In the genomic region with DNA sequence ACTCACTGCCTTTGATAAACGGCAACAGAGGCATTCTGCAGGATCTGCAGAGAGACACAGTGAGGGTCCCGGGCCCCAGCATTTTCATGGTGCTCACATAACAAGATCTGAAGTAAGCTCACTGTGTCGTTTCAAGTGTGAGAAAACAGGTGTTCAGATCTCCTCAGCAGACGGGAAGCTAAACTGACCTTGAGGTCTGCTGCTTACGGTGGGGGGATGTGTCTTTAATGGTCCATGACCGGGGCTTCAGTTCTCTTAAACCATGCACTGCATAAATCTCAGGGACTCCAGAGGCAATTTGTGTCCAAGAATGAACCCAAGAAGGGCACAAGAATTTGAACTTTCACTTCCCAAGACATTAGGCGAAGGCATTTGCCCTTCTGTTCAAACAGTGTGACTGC, we compare ENCODE assay signal across 12 mouse cellular contexts.
DNase-seq lines count a peak whose midpoint lies in the region; ATAC-seq and TF ChIP-seq lines count a peak whose summit lies in the region.
"Had no signal": no experiment of that assay in that cellular context is flagged by ENCODE, and none has a peak within 500 bp of the region (broad histone marks: within the 10 kb centered on the region; RNA-seq: fewer than 3 reads in every experiment).

No protein-coding gene starts in this region.

- H3K36me3 ChIP-seq in lung, postnatal 0 days (ENCODE audit: insufficient read depth, low read length): no peaks in the 10 kb centered on the region
- no peaks in the 10 kb centered on the region for H3K36me3 ChIP-seq in kidney, embryonic 16.5 days (ENCODE audit: insufficient read depth, low read length)
- H3K36me3 ChIP-seq in midbrain, embryonic 15.5 days (replicated peaks): no peaks in the 10 kb centered on the region
- H3K36me3 ChIP-seq in intestine, embryonic 15.5 days: no peaks in the 10 kb centered on the region
- no peaks in the 10 kb centered on the region for H3K36me3 ChIP-seq in intestine, postnatal 0 days (ENCODE audit: control insufficient read depth, insufficient read depth)

- no peaks in the 10 kb centered on the region for H3K9me3 ChIP-seq in lung, postnatal 0 days (ENCODE audit: low read length)
- H3K9me3 ChIP-seq in kidney, embryonic 16.5 days (ENCODE audit: low read length): no peaks in the 10 kb centered on the region
- H3K9me3 ChIP-seq in midbrain, embryonic 15.5 days: no peaks in the 10 kb centered on the region
- H3K9me3 ChIP-seq in intestine, embryonic 15.5 days: no peaks in the 10 kb centered on the region
- H3K9me3 ChIP-seq in intestine, postnatal 0 days (ENCODE audit: control insufficient read depth): no peaks in the 10 kb centered on the region

- no peak for TF ChIP-seq EP300 in lung, postnatal 0 days (IDR thresholded peaks at IDR 0.05)

- DNase-seq in lung, postnatal 10 days: peak; percentile 3
- no peak for DNase-seq in lung, postnatal 0 days (ENCODE audit: low spot score)
- DNase-seq in embryo, embryonic 11.5 days (ENCODE audit: low read depth, low spot score): peak; percentile 51
- no peak for DNase-seq in spleen, adult 18-20 months
- DNase-seq: cerebellum, postnatal 14 days; right cerebral cortex, postnatal 14 days had no signal

- no peak overlapping the region for H3K4me3 ChIP-seq in lung, postnatal 0 days (ENCODE audit: low read depth, low read length)
- no peak overlapping the region for H3K4me3 ChIP-seq in kidney, embryonic 16.5 days (ENCODE audit: low read length)
- H3K4me3 ChIP-seq in midbrain, embryonic 15.5 days: no peak overlapping the region
- no peak overlapping the region for H3K4me3 ChIP-seq in intestine, embryonic 15.5 days (replicated peaks)
- no peak overlapping the region for H3K4me3 ChIP-seq in intestine, postnatal 0 days (ENCODE audit: low read depth, low read length)

- no peaks in the 10 kb centered on the region for H3K4me1 ChIP-seq in lung, postnatal 0 days (ENCODE audit: insufficient read depth, low read depth, low read length)
- H3K4me1 ChIP-seq in kidney, embryonic 16.5 days (ENCODE audit: insufficient read depth, low read length): peaks cover 12% of the 10 kb centered on the region
- H3K4me1 ChIP-seq in midbrain, embryonic 15.5 days: no peaks in the 10 kb centered on the region
- 0 out of 2 replicates have a peak, but pooled peaks cover 4% of the 10 kb centered on the region for H3K4me1 ChIP-seq in intestine, embryonic 15.5 days (replicated peaks)
- H3K4me1 ChIP-seq in intestine, postnatal 0 days (replicated peaks; ENCODE audit: control insufficient read depth, insufficient read depth, low read length): no peaks in the 10 kb centered on the region

- no peak overlapping the region for H3K27ac ChIP-seq in lung, postnatal 0 days (ENCODE audit: low read length)
- peak overlapping the region; percentile 90 for H3K27ac ChIP-seq in kidney, embryonic 16.5 days (ENCODE audit: low read length)
- H3K27ac ChIP-seq in midbrain, embryonic 15.5 days: no peak overlapping the region
- no peak overlapping the region for H3K27ac ChIP-seq in intestine, embryonic 15.5 days
- H3K27ac ChIP-seq in intestine, postnatal 0 days (ENCODE audit: low read depth, low read length): no peak overlapping the region
- H3K27ac ChIP-seq: hindbrain, embryonic 14.5 days had no signal

- no peaks in the 10 kb centered on the region for H3K27me3 ChIP-seq in lung, postnatal 0 days (replicated peaks; ENCODE audit: insufficient read depth, low read length)
- no peaks in the 10 kb centered on the region for H3K27me3 ChIP-seq in kidney, embryonic 16.5 days (ENCODE audit: insufficient read depth, low read length)
- no peaks in the 10 kb centered on the region for H3K27me3 ChIP-seq in midbrain, embryonic 15.5 days (replicated peaks)
- no peaks in the 10 kb centered on the region for H3K27me3 ChIP-seq in intestine, embryonic 15.5 days (replicated peaks)
- H3K27me3 ChIP-seq in intestine, postnatal 0 days (replicated peaks; ENCODE audit: control insufficient read depth, insufficient read depth, low read length): no peaks in the 10 kb centered on the region

- H3K9ac ChIP-seq in lung, postnatal 0 days (replicated peaks; ENCODE audit: low read depth): no peak overlapping the region
- H3K9ac ChIP-seq in kidney, embryonic 16.5 days (replicated peaks; ENCODE audit: low read length): 0 out of 2 replicates have a peak overlapping the region, but pooled peaks have one; percentile 4
- no peak overlapping the region for H3K9ac ChIP-seq in midbrain, embryonic 15.5 days
- no peak overlapping the region for H3K9ac ChIP-seq in intestine, embryonic 15.5 days
- no peak overlapping the region for H3K9ac ChIP-seq in intestine, postnatal 0 days (ENCODE audit: low read depth, low read length)
- H3K9ac ChIP-seq: hindbrain, embryonic 14.5 days had no signal

- no peak for TF ChIP-seq CTCF in lung, postnatal 0 days (IDR thresholded peaks at IDR 0.05)
- TF ChIP-seq CTCF in intestine, postnatal 0 days (IDR thresholded peaks at IDR 0.05; ENCODE audit: low read depth): no peak

- ATAC-seq in lung, postnatal 0 days: no peak
- peak; percentile 98 for ATAC-seq in kidney, embryonic 16.5 days (ENCODE audit: low FRiP score, low TSS enrichment)
- peak; percentile 53 for ATAC-seq in midbrain, embryonic 15.5 days (replicated peaks)
- no peak for ATAC-seq in intestine, embryonic 15.5 days
- ATAC-seq in intestine, postnatal 0 days: no peak
- ATAC-seq: activated CD4-positive, CD25-positive, alpha-beta regulatory T cell, adult 4 months had no signal

- 32% methylated on average over 7 of the region's 7 CpGs for WGBS in lung, postnatal 0 days
- 5% methylated on average over 7 of the region's 7 CpGs for WGBS in kidney, embryonic 16.5 days
- WGBS in midbrain, embryonic 15.5 days: 25% methylated on average over 7 of the region's 7 CpGs
- 24% methylated on average over 7 of the region's 7 CpGs for WGBS in intestine, embryonic 15.5 days
- 41% methylated on average over 7 of the region's 7 CpGs for WGBS in intestine, postnatal 0 days

- H3K4me2 ChIP-seq in lung, postnatal 0 days (replicated peaks; ENCODE audit: low read depth, low read length): no peak overlapping the region
- H3K4me2 ChIP-seq in kidney, embryonic 16.5 days (replicated peaks; ENCODE audit: low read depth, low read length): no peak overlapping the region
- no peak overlapping the region for H3K4me2 ChIP-seq in midbrain, embryonic 15.5 days
- no peak overlapping the region for H3K4me2 ChIP-seq in intestine, embryonic 15.5 days (replicated peaks)
- no peak overlapping the region for H3K4me2 ChIP-seq in intestine, postnatal 0 days (replicated peaks; ENCODE audit: low read depth)
- H3K4me2 ChIP-seq: hindbrain, embryonic 14.5 days had no signal

Comparison
In these comparisons a context has a peak if more than half of its experiments do, and no peak if none do; other contexts are left out.
1. DNase-seq: peak in lung, postnatal 10 days (single experiment) and embryo, embryonic 11.5 days (single experiment); none in lung, postnatal 0 days (single experiment) and spleen, adult 18-20 months (0 of 2).
2. ATAC-seq: peak in kidney, embryonic 16.5 days (single experiment) and midbrain, embryonic 15.5 days (single experiment); none in lung, postnatal 0 days (single experiment), intestine, embryonic 15.5 days (single experiment) and intestine, postnatal 0 days (single experiment).